Mouse (Mus musculus): Measurements from ENCODE around the gene Mmgt2.
"Not testable (repeated sequence)": the region's sequence is repeated elsewhere in the genome, so short reads cannot be mapped to it uniquely, and the experiment has no call there.

The Mmgt2 gene

GRCm38 (mm10) chr11:62645732-62646494 lies 2.6 kb upstream of the Mmgt2 start:
- DNase-seq (ENCODE audit: low spot score in 2 of 2), result no peak

GRCm38 (mm10) chr11:62646495-62646843 lies 2.0 kb upstream of the Mmgt2 start:
- DNase-seq (ENCODE audit: low spot score in 2 of 2), result no peak

GRCm38 (mm10) chr11:62646958-62647515 lies 1.4 kb upstream of the Mmgt2 start:
- no peak for DNase-seq (ENCODE audit: low spot score in 2 of 2)

- peak in 1 of 2 experiments; percentile 45 for DNase-seq (ENCODE audit: low spot score in 2 of 2)
Measured at GRCm38 (mm10) chr11:62647661-62648590, 538 bp upstream of the Mmgt2 start, which contains the start of gene Lrrc75a. Gene Lrrc75a, minus strand, starts transcription at chr11:62648523.

GRCm38 (mm10) chr11:62649803-62650202 lies 1.3 kb downstream of the Mmgt2 start:
- DNase-seq (ENCODE audit: low spot score in 2 of 2), result not testable (repeated sequence)

GRCm38 (mm10) chr11:62651563-62651962 lies 3.1 kb downstream of the Mmgt2 start:
- no peak for DNase-seq (ENCODE audit: low spot score in 2 of 2)

- DNase-seq (ENCODE audit: low spot score in 2 of 2), result no peak
Measured at GRCm38 (mm10) chr11:62652080-62652479, 3.6 kb downstream of the Mmgt2 start.

- no peak for DNase-seq (ENCODE audit: low spot score in 2 of 2)
Measured at GRCm38 (mm10) chr11:62660885-62661284, 12.4 kb downstream of the Mmgt2 start.

GRCm38 (mm10) chr11:62664250-62664649 lies 15.8 kb downstream of the Mmgt2 start:
- no peak for DNase-seq (ENCODE audit: low spot score in 2 of 2)

- DNase-seq (ENCODE audit: low spot score in 2 of 2), result no peak
Measured at GRCm38 (mm10) chr11:62668986-62669385, 20.5 kb downstream of the Mmgt2 start.

- DNase-seq (ENCODE audit: low spot score in 2 of 2), result no peak
Measured at GRCm38 (mm10) chr11:62669471-62669870, 21.0 kb downstream of the Mmgt2 start.

- DNase-seq (ENCODE audit: low spot score in 2 of 2), result no peak
Measured at GRCm38 (mm10) chr11:62670006-62670405, 21.5 kb downstream of the Mmgt2 start.

GRCm38 (mm10) chr11:62675480-62676289 lies 27.2 kb downstream of the Mmgt2 start:
- peak; percentile 34 to 47 for DNase-seq (ENCODE audit: low spot score in 2 of 2)

- DNase-seq (ENCODE audit: low spot score in 2 of 2), result no peak
Measured at GRCm38 (mm10) chr11:62676290-62676596, 27.8 kb downstream of the Mmgt2 start.

- DNase-seq (ENCODE audit: low spot score in 2 of 2), result no peak
Measured at GRCm38 (mm10) chr11:62678778-62679354, 30.4 kb downstream of the Mmgt2 start.

GRCm38 (mm10) chr11:62679954-62680353 lies 31.5 kb downstream of the Mmgt2 start:
- DNase-seq (ENCODE audit: low spot score in 2 of 2), result no peak

GRCm38 (mm10) chr11:62691592-62691991 lies 43.1 kb downstream of the Mmgt2 start:
- DNase-seq (ENCODE audit: low spot score in 2 of 2), result no peak

GRCm38 (mm10) chr11:62693299-62694184 lies 45.1 kb downstream of the Mmgt2 start:
- no peak for DNase-seq (ENCODE audit: low spot score in 2 of 2)

GRCm38 (mm10) chr11:62695126-62695525 lies 46.7 kb downstream of the Mmgt2 start:
- no peak for DNase-seq (ENCODE audit: low spot score in 2 of 2)

- DNase-seq (ENCODE audit: low spot score in 2 of 2), result no peak
Measured at GRCm38 (mm10) chr11:62699749-62700148, 51.3 kb downstream of the Mmgt2 start.

All from urinary bladder, adult 18-20 months (tissue).